Mouse (Mus musculus) T-helper 2 cell (primary cell): ENCODE results near the gene Fam186a.
"Not testable (repeated sequence)": the region's sequence is repeated elsewhere in the genome, so short reads cannot be mapped to it uniquely, and the experiment has no call there.

Experiments
- in situ Hi-C: fragments of 300-600 bp; cut with MboI, MseI; formaldehyde crosslinking; loops from one replicate; pipeline ENCODE4 v1.15.1; 2025; ENCODE audit warnings: high pct_unique_total_duplicates

Gene Fam186a

DNA sequence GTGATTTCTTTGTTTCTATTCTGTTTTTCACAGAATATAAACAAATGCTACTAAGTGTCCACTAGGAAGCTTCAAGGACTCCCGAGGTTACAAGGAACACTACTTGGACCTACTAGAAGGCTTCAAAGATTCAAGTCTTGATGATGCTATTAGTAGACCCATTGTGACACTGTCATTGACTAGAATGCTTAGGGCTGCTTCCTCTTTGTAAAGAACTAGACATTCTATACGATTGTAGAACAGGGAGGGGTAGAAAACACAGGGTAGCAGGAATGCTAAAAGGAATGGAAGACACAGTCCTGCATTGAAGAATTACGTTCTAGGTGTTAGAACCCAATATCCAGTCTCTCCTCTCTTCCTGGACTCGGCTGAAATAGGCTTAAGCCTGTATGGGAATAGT is at the start of gene Fam186a:
Gene Fam186a (minus strand): TSS at position 101 of the 400 bp plus-strand sequence.
- in situ Hi-C loops = no loop called here

DNA sequence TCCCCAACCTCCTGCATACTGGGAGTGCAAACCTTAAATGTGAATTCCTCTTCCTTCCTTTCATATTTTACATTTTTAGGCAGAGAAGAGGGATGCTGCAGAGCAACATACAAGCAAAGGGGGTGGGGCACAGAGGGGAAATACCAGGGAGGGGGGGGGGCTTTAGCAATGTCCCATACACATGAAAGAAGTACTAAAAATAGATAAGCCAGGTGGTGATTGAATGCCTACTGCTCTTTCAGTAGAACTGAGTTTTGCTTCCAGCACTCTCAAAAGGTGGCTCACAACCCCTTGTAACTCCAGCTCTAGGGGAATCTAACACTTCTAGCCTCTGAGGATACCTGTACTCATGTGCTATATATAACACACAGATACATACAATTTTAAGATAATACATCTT is 39.3 kb upstream of the Fam186a start:
- in situ Hi-C loops = no loop called here

DNA sequence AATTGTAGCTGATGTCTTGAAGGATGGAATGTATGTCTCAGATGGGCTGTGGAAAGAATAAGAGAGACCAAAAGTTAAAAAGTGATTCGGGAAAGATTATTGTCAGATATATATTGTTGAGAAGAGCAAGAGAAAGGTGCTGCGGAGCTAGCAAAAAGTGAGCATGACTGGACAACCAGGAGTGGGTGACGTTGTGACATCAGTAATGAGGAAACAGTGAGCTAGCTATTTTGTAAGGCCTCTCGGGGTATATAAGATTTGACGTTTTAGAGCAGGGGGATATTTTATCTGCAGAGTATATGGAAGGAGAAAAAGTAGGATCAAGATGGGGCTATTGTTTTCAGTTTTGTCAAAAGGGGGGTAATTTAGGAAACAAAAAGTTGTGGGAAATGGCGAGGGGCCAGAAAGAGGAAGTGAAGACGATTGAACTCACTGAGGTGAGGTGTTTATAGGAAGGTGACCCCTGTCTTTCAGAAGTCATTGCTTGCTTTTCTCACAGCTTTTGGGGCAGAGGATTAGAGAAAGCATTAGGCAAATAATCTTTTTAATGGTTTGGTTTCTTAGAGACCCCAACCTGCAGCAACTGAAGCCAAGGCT is 37.9 kb upstream of the Fam186a start:
- in situ Hi-C loops = no loop called here

DNA sequence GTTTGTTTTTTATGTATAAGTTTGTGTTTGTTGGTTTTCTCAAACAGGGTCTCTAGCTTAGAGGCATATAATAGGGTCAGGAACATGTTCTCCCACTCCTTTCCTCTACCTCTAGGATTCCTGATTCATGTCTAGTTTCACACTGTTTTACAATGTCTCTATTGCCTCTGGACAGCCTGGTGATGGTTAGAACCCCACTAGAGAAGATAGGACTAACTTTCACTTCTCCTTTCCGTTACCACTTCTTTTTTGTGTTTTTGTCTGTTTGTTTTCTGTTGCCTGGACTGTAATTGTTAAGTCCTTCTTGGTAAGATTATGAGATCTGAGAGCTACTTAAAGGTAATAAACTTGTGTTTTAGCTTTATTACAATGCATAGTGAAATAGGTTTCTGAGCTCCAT is 32.5 kb upstream of the Fam186a start:
- in situ Hi-C loops = no loop called here

DNA sequence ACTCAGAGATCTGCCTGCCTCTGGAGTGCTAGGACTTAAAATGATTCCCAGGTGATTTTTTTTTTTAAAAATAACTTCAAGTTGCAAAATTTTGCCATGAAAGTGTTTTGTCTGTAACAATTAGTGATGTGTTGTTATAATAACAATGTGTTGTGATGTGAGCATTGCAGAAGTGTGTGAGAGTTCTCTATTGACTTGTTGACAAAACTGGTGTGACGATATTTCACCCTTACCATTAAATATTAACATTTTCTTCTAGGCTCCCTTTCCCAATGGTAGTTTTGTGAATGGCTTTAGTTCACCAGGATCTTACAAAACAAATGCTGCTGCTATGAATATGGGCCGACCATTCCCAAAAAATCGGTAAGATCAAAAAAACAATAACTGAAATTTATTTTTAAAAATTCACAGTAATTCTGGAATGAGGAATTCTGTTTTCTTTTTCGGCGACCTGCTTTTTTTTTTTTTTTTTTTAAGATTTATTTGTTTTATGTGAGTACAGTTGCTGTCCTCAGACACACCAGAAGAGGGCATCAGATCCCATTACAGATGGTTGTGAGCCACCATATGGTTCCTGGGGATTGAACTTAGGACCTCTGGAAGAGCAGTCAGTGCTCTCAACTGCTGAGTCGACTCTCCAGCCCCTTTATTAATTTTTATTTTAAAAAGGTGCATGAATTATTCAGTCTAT is 30.4 kb upstream of the Fam186a start:
- in situ Hi-C loops = no loop called here

DNA sequence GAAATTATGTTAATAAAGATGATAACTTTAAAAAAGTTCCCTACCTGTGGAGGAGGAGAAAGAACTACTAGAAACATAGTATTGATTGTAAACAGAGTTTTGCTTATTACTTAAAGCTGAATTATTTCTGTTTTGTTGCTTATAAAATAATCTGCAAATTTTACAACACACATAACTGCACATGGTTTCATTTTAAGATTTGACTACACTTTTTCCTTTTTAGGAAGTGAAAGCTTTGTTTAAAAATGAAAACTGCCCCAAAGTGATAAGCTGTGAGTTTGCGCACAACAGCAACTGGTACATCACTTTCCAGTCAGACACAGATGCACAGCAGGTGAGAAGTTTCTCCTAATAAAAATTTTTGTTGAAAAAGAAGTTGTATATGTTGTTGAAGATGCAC is 26.2 kb upstream of the Fam186a start:
- in situ Hi-C loops = no loop called here

DNA sequence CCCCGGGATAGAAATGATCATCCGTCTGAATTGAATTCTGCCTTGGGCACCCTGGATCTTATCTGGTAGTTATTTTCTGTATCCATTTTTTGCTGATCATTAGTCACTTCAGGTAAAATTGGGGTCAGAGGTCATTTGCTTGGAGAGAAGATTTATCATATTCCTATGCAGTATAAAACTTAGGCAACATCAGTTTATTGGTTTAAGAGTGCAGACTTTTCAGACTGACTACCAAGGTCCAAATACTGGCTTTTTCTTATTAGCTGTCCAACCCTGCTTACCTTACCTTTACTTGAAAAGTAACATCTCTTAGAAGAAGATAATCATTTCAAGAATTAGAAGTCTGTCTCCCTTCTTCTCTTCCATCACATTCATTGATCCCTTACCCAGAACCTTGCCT is 12.9 kb upstream of the Fam186a start:
- in situ Hi-C loops = no loop called here

DNA sequence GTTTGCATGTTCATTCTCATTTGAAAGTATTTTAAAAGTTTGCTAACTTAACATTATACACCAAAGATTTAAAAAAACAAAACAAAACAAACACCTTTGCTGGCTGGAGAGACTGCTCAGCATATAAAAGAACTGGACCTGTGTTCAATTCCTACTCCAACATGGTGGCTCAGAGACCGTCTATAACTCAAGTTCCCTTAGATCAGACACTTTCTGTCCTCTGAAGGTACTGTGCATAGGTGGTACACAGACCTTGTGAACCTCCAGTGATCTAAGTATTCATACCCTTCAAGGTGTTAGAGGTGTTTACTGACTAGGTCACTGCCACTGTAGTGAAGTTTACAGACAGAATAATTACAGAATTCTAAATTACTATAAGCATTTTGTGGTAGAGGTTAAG is 12.4 kb upstream of the Fam186a start:
- in situ Hi-C loops = no loop called here

DNA sequence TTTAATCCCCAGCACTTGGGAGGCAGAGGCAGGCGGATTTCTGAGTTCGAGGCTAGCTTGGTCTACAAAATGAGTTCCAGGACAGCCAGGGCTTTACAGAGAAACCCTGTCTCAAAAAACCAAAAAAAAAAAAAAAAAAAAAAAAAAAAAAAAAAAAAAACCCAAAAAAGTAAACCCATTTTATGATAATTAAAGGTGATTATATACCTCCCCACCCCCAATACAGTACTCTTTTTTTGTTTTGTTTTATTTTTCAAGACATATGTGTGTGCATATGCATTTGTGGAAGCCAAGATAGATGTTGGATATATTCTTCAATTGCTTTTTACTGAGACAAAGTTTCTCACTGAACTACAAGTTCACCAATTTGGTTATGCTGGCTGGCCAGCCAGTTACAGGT is 9.3 kb upstream of the Fam186a start:
- in situ Hi-C loops = not testable (repeated sequence)

DNA sequence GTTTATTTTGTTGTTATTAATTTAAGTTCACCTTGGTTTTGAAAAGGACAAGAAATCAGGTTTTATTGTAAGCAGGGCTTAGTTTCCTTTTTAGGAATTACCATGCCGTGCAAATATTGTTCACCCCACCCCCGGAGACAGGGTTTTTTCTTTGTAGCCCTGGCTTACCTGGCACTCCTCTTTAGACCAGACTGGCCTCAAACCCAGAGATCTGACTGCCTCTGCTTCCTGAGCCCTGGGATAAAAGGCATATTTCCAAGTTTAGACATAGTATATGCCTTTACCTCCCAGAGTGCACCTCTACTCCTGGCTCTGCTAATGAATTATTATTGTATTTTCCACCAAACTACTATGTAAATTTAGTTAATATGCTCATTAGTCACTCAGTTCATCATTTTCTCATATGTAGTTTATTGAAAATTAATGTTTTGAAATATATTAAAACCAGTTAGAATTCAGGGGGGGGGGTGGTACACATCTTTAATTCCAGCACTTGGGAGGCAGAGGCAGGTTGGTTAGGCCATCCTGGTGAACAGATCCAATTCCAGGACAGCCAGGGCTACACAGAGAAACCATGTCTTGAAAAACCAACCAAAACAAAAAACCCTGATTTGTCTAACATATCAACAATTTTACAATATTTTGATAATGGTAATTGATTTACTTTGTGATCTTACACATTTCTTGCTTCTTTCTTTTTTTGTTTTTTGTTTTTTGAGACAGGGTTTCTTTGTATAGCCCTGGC is 7.8 kb upstream of the Fam186a start:
- in situ Hi-C loops = no loop called here

DNA sequence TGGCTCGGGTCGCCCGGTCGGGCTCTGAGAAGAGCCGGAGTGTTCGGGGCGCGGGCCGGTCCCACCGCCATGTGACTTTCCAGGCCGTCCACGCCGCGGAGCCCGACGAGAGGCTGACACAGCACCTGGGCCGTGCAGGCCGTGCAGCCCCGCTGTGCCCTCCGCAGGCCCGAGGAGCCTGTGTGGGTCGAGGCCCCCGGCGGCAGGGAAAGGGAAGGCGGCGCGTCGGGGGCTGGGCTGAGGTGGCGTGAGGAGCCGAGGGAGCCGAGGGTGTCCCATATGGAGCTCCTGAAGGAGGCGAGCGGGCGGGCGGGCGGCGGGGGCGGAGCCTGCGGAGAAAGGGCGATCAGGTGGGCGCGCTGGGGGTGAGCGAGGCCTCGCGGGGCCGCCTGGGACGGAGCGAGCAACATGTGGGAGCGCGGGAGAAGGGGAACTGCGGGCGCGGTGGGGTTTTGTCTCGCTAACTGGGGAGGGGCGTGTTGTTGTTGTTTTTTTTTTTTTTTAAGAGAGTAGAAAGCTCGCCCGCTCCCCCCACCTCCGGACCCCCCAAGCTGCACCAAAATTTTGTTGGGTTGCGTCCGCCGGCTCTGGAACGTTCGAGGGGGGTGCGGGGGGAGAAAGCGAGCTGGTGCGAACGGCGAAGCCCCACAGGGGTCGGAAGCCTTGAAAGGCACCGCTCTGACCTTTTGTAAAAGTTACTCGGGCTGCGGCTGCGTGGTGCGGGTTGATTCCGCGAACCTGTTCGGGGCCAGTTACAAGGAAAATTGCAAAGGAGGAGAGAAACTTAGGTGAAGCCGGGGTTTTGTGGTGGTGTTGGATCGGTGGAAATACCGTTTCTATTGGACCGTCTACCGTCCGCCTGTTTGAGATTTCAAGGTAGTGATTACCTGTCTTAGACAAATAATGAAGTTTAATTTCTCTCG is 6.4 kb upstream of the Fam186a start:
- in situ Hi-C loops = no loop called here

DNA sequence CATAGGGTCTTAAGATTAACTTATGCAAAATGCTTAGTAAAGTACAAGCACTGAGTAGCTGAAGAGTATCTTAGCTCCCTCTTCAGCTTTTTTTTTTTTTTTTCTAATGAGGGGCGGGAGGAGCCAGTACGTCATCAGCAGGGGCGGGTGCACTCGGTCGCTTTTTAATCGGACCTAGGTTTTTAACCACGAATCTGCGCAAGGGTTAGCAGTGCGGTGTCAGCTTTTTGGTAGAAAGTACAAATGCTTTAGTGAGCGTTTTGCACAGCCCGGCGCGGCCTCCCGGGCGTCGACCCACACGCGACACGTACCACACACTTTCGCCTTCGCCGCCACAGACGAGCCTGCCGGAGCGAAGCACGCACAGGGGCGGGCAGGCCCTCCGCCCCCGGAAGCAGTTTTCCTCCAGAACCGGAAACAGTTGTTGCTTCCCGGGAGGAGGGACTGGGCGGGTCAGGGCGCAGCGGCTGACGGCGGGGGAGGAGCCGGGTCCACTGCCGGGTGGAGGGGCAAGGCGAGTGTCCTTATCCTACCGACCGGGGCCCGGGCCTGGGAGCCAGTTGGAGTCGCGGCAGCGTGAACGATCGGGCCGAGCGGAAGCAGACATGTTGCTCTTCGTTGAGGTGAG is 5.6 kb upstream of the Fam186a start:
- in situ Hi-C loops = no loop called here

DNA sequence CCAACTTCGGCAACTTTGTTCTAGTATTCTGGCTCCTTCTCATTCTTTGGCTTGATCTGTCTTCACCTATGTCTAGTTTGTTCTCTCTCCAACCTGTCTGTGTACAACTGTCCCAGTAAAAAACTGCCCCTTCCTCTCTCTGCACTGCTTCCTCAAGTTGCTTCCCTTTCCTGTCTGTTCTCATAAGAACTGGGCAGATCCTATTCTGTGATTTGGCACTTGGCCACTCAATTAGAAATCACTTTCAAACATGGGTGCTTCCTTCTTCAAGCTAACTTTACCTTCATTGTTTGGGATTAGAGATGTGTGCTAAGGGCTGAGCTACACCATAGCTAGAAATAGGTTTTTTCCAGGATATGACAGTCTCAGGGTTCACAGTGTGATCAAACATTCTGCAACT is 3.7 kb upstream of the Fam186a start:
- in situ Hi-C loops = no loop called here

DNA sequence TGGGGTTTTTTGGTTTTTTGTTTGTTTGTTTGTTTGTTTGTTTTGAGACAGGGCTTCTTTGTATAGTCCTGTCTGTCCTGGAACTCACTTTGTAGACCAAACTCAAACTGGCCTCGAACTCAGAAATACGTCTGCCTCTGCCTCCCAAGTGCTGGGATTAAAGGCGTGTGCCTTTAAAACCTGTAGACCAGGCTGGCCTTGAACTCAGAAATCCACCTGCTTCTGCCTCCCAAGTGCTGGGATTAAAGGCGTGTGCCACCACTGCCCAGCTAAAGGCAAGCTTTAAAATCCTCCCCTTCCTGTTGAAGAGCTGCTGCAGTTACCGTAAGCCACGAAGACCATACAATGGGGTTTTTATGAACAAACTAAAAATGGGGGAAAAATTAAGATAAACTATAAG is 2.9 kb upstream of the Fam186a start, which contains the start of gene Larp4:
Gene Larp4 (plus strand): TSS at position 301 of the 400 bp plus-strand sequence.
- in situ Hi-C loops = not testable (repeated sequence)

DNA sequence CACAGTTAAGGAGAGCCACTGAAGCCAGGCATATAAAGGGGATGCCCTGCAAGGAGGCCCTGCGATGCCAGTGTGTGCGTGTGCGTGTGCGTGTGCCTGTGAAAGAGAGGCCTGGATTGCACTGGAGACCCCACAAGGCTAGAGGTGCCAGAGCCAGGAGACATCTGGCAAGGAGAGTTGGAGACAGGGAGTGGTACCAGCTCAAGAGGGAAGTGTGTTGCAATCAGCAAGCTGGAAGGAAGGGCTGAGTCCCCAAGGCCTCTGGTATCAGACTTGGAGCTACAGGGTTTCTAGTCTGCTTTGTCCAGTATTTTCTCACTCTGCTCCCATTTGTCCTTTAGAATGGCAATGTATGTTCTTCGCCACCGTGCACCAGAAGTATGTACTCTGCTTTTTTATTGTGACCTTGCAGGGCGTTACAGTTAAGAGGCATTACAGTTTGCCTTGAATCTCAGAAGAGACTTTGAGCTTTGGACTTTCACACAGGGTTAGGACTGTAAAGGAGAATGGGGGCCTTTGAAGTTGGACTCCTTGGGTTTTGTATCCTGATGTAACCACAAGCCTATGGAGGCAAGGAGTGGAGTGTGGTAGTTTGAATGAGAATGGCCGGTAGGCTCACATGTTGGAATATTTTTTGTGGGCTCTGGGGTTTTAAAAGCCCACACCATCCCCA is 1.6 kb downstream of the Fam186a start:
- in situ Hi-C loops = no loop called here

DNA sequence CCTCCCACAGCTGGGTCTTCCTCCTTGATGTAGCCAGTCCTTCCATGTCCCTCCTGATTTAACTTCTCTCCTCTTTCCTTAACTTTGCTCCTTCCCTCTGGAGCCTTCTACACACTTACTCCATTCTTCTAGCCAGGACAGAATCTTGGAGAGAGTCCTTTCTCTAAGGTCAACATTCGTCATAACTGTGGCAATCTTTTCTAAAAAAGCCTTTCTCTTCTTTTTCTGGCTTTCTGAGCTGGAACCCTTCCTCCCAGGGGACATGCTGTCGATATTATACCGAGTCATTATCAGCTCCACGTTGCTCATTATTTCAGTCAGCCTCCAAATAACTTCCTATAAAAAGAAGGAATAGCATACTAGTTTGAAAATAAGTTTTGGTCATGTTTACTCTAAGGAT is 11.5 kb downstream of the Fam186a start:
- in situ Hi-C loops = no loop called here

DNA sequence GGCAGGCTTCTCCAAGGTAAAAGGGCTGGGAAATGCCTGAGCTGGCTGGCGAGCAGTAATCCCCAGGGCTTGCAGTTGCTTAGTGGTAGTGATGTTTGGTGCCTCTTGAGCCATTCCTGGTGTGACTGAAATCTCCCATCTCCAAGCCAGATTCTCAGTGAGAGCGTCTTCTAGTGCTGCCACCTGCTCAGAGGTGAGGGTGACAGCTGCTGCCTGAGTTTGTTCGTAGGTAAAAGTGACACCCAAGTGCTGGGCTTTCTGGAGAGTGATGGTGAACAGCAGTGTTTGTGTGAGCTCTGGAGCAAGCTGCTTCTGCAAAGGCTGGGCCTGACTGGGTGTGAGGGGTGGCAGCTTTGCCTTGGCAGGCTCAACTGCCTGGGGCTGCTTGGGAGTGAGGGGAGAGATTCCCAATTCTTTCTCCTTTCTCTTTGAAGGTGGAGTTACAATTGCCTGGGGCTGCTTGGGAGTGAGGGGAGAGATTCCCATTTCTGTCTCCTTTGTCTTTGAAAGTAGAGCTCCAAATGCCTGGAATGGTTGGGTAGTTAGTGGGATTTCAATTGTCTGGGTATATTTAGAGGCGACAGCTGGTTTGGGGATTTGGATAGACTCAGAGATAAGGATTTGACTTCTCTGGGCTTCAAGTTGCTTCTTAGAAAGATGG is 25.8 kb downstream of the Fam186a start:
- in situ Hi-C loops = no loop called here

DNA sequence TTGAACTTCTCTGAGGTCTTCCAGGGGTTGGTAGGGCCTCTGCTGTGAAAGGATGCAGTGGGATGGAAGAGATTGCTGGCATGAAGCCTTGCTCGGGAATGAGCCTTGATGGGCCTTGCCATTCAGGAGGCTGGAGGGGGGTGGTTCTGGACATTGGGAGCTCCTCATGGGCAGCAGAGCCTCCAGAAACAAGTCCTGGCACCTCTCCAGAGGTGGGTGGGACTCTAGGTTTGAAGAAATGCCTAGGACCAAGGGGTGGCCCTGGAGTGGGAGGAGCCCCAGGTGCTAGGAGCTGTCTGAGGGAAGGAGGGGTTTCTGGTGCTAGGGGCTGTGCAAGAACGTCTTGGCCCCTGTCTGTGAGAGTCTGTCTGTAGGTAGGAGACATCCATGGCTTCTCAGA is 26.4 kb downstream of the Fam186a start:
- in situ Hi-C loops = no loop called here

DNA sequence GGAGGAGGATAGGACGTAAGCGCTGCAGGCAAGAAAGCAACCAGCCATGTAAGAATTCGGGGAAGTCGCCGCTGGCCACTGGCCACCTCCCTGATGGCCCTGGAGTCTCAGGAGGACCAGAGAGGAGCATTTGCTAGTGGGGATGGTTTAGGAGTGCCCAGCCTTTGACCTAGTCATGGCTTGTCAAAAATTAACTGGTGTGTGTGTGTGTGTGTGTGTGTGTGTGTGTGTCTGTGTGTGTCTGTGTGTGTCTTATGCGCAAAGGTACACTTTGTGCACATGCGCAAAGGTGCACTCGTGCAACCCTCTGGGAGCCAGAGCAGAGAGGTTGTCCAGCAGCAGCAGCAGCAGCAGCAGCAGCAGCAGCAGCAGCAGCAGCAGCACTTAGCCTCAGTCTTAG is 29.0 kb downstream of the Fam186a start:
- in situ Hi-C loops = no loop called here

DNA sequence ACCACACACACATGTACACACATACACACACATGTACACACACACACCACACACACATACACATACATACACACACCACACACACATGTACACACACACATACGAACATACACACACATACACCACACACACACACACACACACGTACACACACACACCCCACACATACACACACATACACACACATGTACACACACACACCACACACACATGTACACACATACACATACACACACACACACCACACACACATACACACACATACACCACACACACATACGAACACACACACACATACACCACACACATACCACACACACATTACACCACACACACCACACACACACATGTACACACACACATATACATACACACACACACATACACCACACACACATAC is 30.2 kb downstream of the Fam186a start:
- in situ Hi-C loops = no loop called here
